Mouse (Mus musculus): ENCODE measurements at regions not wholly inside any gene's neighbourhood (a gene's known extent, or its start where the extent isn't known, plus 50 kb on each side); places are given as distances from the start of the nearest gene placed in this dataset.

DNA sequence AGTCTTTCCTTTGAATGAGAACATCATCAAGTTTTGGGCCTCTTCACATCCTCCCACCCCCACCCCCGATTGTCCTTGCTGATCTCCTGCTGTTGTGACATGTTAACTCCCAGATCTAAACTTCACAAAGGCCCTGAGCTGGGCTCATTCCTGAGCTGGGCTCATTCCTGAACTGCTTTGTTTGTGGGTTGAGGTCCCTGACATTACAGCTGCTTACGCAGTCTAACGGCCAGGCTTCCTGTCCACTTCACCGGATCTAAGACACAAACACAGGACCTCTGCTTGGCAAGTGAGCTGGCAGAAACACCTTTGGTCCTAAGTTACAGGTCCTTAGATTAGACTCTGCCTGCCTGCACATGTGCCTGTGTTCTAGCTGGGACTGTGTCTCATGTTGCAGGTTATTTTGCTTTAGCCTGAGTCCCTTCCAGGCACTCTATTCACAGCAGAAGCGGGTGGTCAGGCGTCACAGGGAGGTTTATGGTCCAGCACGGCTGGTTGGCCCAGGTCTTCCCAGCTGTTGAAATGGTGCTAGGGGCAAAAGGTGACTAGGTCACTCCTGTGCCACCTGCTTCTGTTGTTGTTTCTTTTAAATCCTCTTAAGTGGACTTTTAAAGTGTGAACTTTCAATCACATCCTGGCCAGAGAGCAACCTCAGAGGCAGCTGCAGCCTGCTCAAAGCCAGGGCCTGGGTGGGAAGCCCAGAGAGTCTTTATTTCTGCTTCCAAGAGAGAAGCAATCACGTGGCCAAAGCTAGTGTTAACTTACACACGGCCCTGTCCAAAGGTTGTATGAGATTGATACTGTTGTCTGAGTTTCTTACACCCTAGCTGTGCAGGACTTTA is 79.1 kb downstream of the Foxb1 start:
- Histone ChIP-seq H3K9me3 (ENCODE audit: control insufficient read depth, low read length) (no peaks in the 10 kb centered on the region), H3K4me1 (ENCODE audit: control insufficient read depth, insufficient read depth, low read length) (no peaks in the 10 kb centered on the region), H3K27ac (ENCODE audit: low read depth, low read length) (0 out of 2 replicates have a peak overlapping the region, but pooled peaks have one; percentile 24), H3K36me3 (ENCODE audit: control insufficient read depth, insufficient read depth, low read length) (no peaks in the 10 kb centered on the region), H3K4me2 (replicated peaks; ENCODE audit: low read depth, low read length) (no peak overlapping the region), H3K4me3 (ENCODE audit: low read length) (no peak overlapping the region), H3K27me3 (ENCODE audit: control insufficient read depth, insufficient read depth, low read length) (peaks cover 7% of the 10 kb centered on the region; the same call in 1 of the 2 replicates), H3K9ac (ENCODE audit: low read depth, low read length) (no peak overlapping the region)
- ATAC-seq (ENCODE audit: low FRiP score, low TSS enrichment) = peak; percentile 94
- WGBS = 11% methylated on average over 9 of the region's 9 CpGs

- H3K27ac ChIP-seq (ENCODE audit: low read depth, low read length) = no peak overlapping the region
- WGBS = 79% methylated on average over 1 of the region's 1 CpGs
- no peak overlapping the region for H3K9ac ChIP-seq (ENCODE audit: low read depth, low read length)
- H3K4me3 ChIP-seq (ENCODE audit: low read length) = no peak overlapping the region
- no peaks in the 10 kb centered on the region for H3K36me3 ChIP-seq (ENCODE audit: control insufficient read depth, insufficient read depth, low read length)
- H3K4me1 ChIP-seq (ENCODE audit: control insufficient read depth, insufficient read depth, low read length) = no peaks in the 10 kb centered on the region
- ATAC-seq (ENCODE audit: low FRiP score, low TSS enrichment) = no peak
- no peaks in the 10 kb centered on the region for H3K9me3 ChIP-seq (ENCODE audit: control insufficient read depth, low read length)
- no peak overlapping the region for H3K4me2 ChIP-seq (replicated peaks; ENCODE audit: low read depth, low read length)
- peaks cover 4% of the 10 kb centered on the region; the same call in 1 of the 2 replicates for H3K27me3 ChIP-seq (ENCODE audit: control insufficient read depth, insufficient read depth, low read length)
Observed at GRCm38 (mm10) chr9:69678634-69679033, 82.1 kb downstream of the Foxb1 start.

DNA sequence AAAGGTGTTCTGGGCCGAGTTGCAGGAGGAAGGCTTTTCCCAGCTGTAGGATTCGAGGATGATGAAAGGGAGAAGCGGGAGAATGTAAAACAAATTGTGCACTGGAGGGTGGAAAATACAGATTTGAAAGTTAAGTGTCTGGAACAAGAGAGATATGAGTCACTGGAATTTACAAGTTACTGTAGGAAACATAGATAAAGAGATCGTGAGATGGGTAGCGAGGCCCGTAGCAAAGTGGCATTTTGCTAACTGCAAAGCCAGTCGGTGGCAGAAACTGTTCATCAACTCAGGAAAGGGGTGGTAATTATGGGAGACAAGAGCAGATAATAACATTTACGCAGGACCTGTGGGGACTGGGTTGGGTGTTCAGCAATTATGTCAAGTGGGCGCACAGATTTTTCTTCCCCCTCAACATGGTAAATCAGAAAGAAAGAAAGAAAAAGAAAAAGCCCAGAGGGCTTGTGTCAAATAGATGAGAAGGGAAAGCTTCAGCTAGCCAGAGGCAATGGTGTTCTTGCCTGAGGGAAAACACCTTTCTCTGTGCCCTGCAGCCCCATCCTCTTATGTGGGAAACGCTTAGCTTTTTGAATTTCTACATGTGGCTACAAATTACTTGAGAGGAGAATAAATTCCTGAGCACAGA is 87.2 kb downstream of the Foxb1 start:
- 72% methylated on average over 10 of the region's 10 CpGs for WGBS
- no peak for ATAC-seq (ENCODE audit: low FRiP score, low TSS enrichment)
- H3K9ac ChIP-seq (ENCODE audit: low read depth, low read length) = no peak overlapping the region

GRCm38 (mm10) chr9:69672657-69673462 is 87.9 kb downstream of the Foxb1 start:
- 60% methylated on average over 13 of the region's 13 CpGs for WGBS
- peaks cover 7% of the 10 kb centered on the region; the same call in 1 of the 2 replicates for H3K4me1 ChIP-seq (ENCODE audit: control insufficient read depth, insufficient read depth, low read length)
- no peak overlapping the region for H3K27ac ChIP-seq (ENCODE audit: low read depth, low read length)
- H3K4me2 ChIP-seq (replicated peaks; ENCODE audit: low read depth, low read length) = no peak overlapping the region
- H3K9me3 ChIP-seq (ENCODE audit: control insufficient read depth, low read length) = no peaks in the 10 kb centered on the region
- peaks cover 57% of the 10 kb centered on the region for H3K27me3 ChIP-seq (ENCODE audit: control insufficient read depth, insufficient read depth, low read length)
- H3K9ac ChIP-seq (ENCODE audit: low read depth, low read length) = no peak overlapping the region
- no peak for ATAC-seq (ENCODE audit: low FRiP score, low TSS enrichment)
- no peaks in the 10 kb centered on the region for H3K36me3 ChIP-seq (ENCODE audit: control insufficient read depth, insufficient read depth, low read length)
- H3K4me3 ChIP-seq (ENCODE audit: low read length) = no peak overlapping the region

More for the DNA sequence above, 87.2 kb downstream of the Foxb1 start:
- peaks cover 50% of the 10 kb centered on the region for H3K27me3 ChIP-seq (ENCODE audit: control insufficient read depth, insufficient read depth, low read length)
- H3K4me2 ChIP-seq (replicated peaks; ENCODE audit: low read depth, low read length) = no peak overlapping the region
- H3K36me3 ChIP-seq (ENCODE audit: control insufficient read depth, insufficient read depth, low read length) = no peaks in the 10 kb centered on the region
- no peak overlapping the region for H3K27ac ChIP-seq (ENCODE audit: low read depth, low read length)
- H3K9me3 ChIP-seq (ENCODE audit: control insufficient read depth, low read length) = no peaks in the 10 kb centered on the region
- H3K4me3 ChIP-seq (ENCODE audit: low read length) = no peak overlapping the region
- H3K4me1 ChIP-seq (ENCODE audit: control insufficient read depth, insufficient read depth, low read length) = peaks cover 7% of the 10 kb centered on the region; the same call in 1 of the 2 replicates

GRCm38 (mm10) chr9:69671199-69671598 is 89.5 kb downstream of the Foxb1 start:
- Histone ChIP-seq H3K9ac (ENCODE audit: low read depth, low read length) (no peak overlapping the region), H3K4me3 (ENCODE audit: low read length) (peak overlapping the region; percentile 16; the same call in 1 of the 2 replicates), H3K27ac (ENCODE audit: low read depth, low read length) (no peak overlapping the region), H3K4me2 (replicated peaks; ENCODE audit: low read depth, low read length) (peak overlapping the region; percentile 10; the same call in 1 of the 2 replicates), H3K9me3 (ENCODE audit: control insufficient read depth, low read length) (no peaks in the 10 kb centered on the region), H3K4me1 (ENCODE audit: control insufficient read depth, insufficient read depth, low read length) (peaks cover 7% of the 10 kb centered on the region; the same call in 1 of the 2 replicates), H3K27me3 (ENCODE audit: control insufficient read depth, insufficient read depth, low read length) (peaks cover 71% of the 10 kb centered on the region), H3K36me3 (ENCODE audit: control insufficient read depth, insufficient read depth, low read length) (no peaks in the 10 kb centered on the region)
- 1% methylated on average over 18 of the region's 18 CpGs for WGBS
- no peak for ATAC-seq (ENCODE audit: low FRiP score, low TSS enrichment)

GRCm38 (mm10) chr9:69670551-69671044 is 90.1 kb downstream of the Foxb1 start:
- Histone ChIP-seq H3K4me1 (ENCODE audit: control insufficient read depth, insufficient read depth, low read length) (peaks cover 7% of the 10 kb centered on the region; the same call in 1 of the 2 replicates), H3K4me3 (ENCODE audit: low read length) (peak overlapping the region; percentile 16; the same call in 1 of the 2 replicates), H3K9me3 (ENCODE audit: control insufficient read depth, low read length) (no peaks in the 10 kb centered on the region), H3K27ac (ENCODE audit: low read depth, low read length) (no peak overlapping the region), H3K4me2 (replicated peaks; ENCODE audit: low read depth, low read length) (peak overlapping the region; percentile 10; the same call in 1 of the 2 replicates), H3K27me3 (ENCODE audit: control insufficient read depth, insufficient read depth, low read length) (peaks cover 71% of the 10 kb centered on the region), H3K9ac (ENCODE audit: low read depth, low read length) (no peak overlapping the region), H3K36me3 (ENCODE audit: control insufficient read depth, insufficient read depth, low read length) (no peaks in the 10 kb centered on the region)
- WGBS = 0% methylated on average over 17 of the region's 17 CpGs
- no peak for ATAC-seq (ENCODE audit: low FRiP score, low TSS enrichment)

DNA sequence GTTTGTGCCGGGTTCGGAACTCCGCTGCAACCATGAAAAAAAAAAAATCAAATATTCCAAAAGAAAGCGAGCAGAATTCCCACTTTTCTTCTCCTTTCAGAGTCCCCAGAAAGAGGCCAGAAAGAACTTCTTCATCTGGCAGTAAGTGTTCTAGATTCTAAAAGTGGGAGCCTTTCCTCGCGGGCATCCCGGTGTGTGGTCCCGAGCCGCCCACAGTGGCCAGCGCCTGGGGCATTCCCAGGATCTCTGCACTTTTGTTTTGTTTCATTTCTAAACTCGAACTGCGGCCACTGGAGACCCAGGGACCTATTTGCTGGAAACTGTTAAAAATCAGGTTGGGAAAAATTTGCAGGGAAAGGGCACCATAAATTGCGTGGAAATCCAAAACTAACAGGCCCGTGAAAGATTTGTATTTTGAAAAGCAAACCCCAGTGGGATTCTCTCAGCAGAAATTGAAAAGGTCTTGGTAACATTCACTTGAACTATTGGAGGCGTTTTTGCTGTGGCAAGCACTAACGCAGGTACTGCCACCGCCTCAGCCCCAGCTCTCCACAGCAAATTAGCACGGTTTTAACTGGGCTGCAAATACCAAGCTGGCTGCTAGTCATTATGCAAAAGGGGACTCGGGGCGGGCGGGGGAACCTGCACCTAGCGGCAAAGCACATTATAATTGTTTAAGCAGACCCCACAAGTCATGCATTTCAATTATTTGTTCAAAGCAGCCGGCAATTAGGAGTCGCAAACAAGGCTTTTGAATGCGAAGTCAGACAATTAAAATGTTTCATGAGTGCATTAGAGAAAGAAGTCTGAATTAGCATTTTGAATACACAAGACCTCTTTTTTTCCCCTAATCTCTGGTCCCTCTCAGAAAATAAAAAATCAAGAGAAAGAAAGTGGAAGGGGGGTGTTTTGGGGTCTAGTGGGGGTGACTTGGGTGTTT is 90.9 kb downstream of the Foxb1 start:
- H3K9me3 ChIP-seq (ENCODE audit: control insufficient read depth, low read length) = no peaks in the 10 kb centered on the region
- no peak for ATAC-seq (ENCODE audit: low FRiP score, low TSS enrichment)
- WGBS = 2% methylated on average over 25 of the region's 25 CpGs
- H3K4me1 ChIP-seq (ENCODE audit: control insufficient read depth, insufficient read depth, low read length) = peaks cover 7% of the 10 kb centered on the region; the same call in 1 of the 2 replicates
- H3K27me3 ChIP-seq (ENCODE audit: control insufficient read depth, insufficient read depth, low read length) = peaks cover 75% of the 10 kb centered on the region
- no peaks in the 10 kb centered on the region for H3K36me3 ChIP-seq (ENCODE audit: control insufficient read depth, insufficient read depth, low read length)
- peak overlapping the region; percentile 1; the same call in 1 of the 2 replicates for H3K4me2 ChIP-seq (replicated peaks; ENCODE audit: low read depth, low read length)
- no peak overlapping the region for H3K27ac ChIP-seq (ENCODE audit: low read depth, low read length)
- no peak overlapping the region for H3K9ac ChIP-seq (ENCODE audit: low read depth, low read length)
- peak overlapping the region; percentile 8; the same call in 1 of the 2 replicates for H3K4me3 ChIP-seq (ENCODE audit: low read length)

All from kidney, embryonic 14.5 days (tissue).